Mouse (Mus musculus): ENCODE data around the gene Slfn1.
"Not testable (repeated sequence)": the region's sequence is repeated elsewhere in the genome, so short reads cannot be mapped to it uniquely, and the experiment has no call there.

The Slfn1 gene

GRCm38 (mm10) chr11:83116597-83117227 lies at the start of gene Slfn1:
Slfn1 (plus strand) TSS chr11:83116849.
- DNase-seq, result no peak

GRCm38 (mm10) chr11:83067982-83068694 lies 48.5 kb upstream of the Slfn1 start:
- DNase-seq, result no peak

- no peak for DNase-seq
Observed at GRCm38 (mm10) chr11:83070321-83070970, 46.2 kb upstream of the Slfn1 start.

GRCm38 (mm10) chr11:83077714-83078422 lies 38.8 kb upstream of the Slfn1 start:
- DNase-seq, result no peak

GRCm38 (mm10) chr11:83078423-83079140 lies 38.1 kb upstream of the Slfn1 start:
- DNase-seq, result no peak

- no peak for DNase-seq
Observed at GRCm38 (mm10) chr11:83079487-83080199, 37.0 kb upstream of the Slfn1 start.

- no peak for DNase-seq
Observed at GRCm38 (mm10) chr11:83082741-83083473, 33.7 kb upstream of the Slfn1 start.

- DNase-seq, result no peak
Observed at GRCm38 (mm10) chr11:83084161-83084560, 32.5 kb upstream of the Slfn1 start.

- DNase-seq, result no peak
Observed at GRCm38 (mm10) chr11:83084761-83085160, 31.9 kb upstream of the Slfn1 start.

- DNase-seq, result no peak
Observed at GRCm38 (mm10) chr11:83115138-83115537, 1.5 kb upstream of the Slfn1 start.

- no peak for DNase-seq
Observed at GRCm38 (mm10) chr11:83118056-83118455, 1.4 kb downstream of the Slfn1 start.

GRCm38 (mm10) chr11:83121131-83121685 lies 4.6 kb downstream of the Slfn1 start:
- no peak for DNase-seq

GRCm38 (mm10) chr11:83123198-83123597 lies 6.5 kb downstream of the Slfn1 start:
- DNase-seq, result no peak

- no peak for DNase-seq
Observed at GRCm38 (mm10) chr11:83124906-83125305, 8.3 kb downstream of the Slfn1 start.

- not testable (repeated sequence) for DNase-seq
Observed at GRCm38 (mm10) chr11:83125633-83126032, 9.0 kb downstream of the Slfn1 start.

- not testable (repeated sequence) for DNase-seq
Observed at GRCm38 (mm10) chr11:83137253-83137652, 20.6 kb downstream of the Slfn1 start.

GRCm38 (mm10) chr11:83148939-83149338 lies 32.3 kb downstream of the Slfn1 start:
- not testable (repeated sequence) for DNase-seq

Measured in cerebellum, postnatal 36 days (tissue).